In the genomic region with DNA sequence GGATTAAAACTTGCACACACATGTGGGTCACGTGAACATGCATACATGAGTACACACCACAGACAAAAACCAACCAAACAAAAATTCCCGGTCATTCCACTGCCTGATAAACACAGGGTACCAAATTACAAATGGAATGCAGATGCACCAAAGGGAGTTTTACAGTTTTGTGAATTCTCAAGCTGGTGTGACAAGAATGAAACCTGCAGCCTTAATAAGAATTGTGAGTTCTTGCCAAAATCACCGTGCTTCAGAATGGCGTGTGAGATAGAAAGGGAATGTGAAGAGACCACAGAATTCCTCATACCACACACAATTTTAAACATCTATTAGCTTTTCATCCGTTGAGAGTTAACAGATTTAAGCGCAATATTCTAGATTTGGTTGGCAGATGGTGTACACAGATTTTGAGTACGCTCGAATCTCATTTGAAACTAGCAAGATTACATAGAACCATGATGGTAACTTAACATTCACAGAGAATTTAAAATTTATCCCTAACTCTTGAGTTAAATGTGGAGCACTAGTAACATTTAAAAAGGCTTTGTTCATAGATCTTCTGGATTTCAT, we compare ENCODE assay signal across 8 mouse cellular contexts. TPM values are rescaled to one million over a fixed set of nuclear protein-coding genes. Genes with fewer than 3 reads are reported as not detected.
DNase-seq lines count a peak whose midpoint lies in the region; ATAC-seq and TF ChIP-seq lines count a peak whose summit lies in the region.

No protein-coding gene starts in this region.

- H3K4me2 ChIP-seq in limb, embryonic 12.5 days = peak overlapping the region; percentile 59
- H3K4me2 ChIP-seq in stomach, embryonic 16.5 days (ENCODE audit: low read depth, low read length) = peak overlapping the region; percentile 75

- TF ChIP-seq POLR2A in testis, adult 2 months (IDR thresholded peaks at IDR 0.05; ENCODE audit: control insufficient read depth, low read depth, low read length) = no peak

- no peak for ATAC-seq in erythroblast, adult 5-6 weeks (replicated peaks; ENCODE audit: low FRiP score, poor library complexity, severe bottlenecking)
- no peak for ATAC-seq in limb, embryonic 12.5 days (ENCODE audit: insufficient number of reproducible peaks, insufficient read depth, low FRiP score, low TSS enrichment, low read depth)
- no peak for ATAC-seq in stomach, embryonic 16.5 days (ENCODE audit: insufficient read depth, low FRiP score)

- H3K4me3 ChIP-seq in erythroblast, embryonic 14.5 days (replicated peaks) = peak overlapping the region; percentile 100
- H3K4me3 ChIP-seq in testis, adult 2 months (ENCODE audit: control insufficient read depth, low read depth, low read length) = peak overlapping the region; percentile 98; the same call in 1 of the 2 replicates
- H3K4me3 ChIP-seq in limb, embryonic 12.5 days (replicated peaks) = peak overlapping the region; percentile 89
- peak overlapping the region; percentile 94 for H3K4me3 ChIP-seq in stomach, embryonic 16.5 days (replicated peaks; ENCODE audit: low read length)

- no peak overlapping the region for H3K9ac ChIP-seq in limb, embryonic 12.5 days (replicated peaks)
- H3K9ac ChIP-seq in stomach, embryonic 16.5 days (ENCODE audit: low read length) = peak overlapping the region; percentile 99

- WGBS in limb, embryonic 12.5 days = 73% methylated on average over 8 of the region's 8 CpGs
- 50% methylated on average over 8 of the region's 8 CpGs for WGBS in stomach, embryonic 16.5 days

- peaks cover 38% of the 10 kb centered on the region for H3K4me1 ChIP-seq in erythroblast, embryonic 14.5 days (ENCODE audit: control insufficient read depth)
- peaks cover 2% of the 10 kb centered on the region; the same call in 1 of the 2 replicates for H3K4me1 ChIP-seq in testis, adult 2 months (ENCODE audit: control insufficient read depth, insufficient read depth, low read length)
- H3K4me1 ChIP-seq in limb, embryonic 12.5 days (replicated peaks) = peaks cover 14% of the 10 kb centered on the region
- peaks cover 4% of the 10 kb centered on the region for H3K4me1 ChIP-seq in stomach, embryonic 16.5 days (ENCODE audit: control insufficient read depth, insufficient read depth, low read length)

- peak overlapping the region; percentile 94 for H3K27ac ChIP-seq in testis, adult 2 months (ENCODE audit: control insufficient read depth, insufficient read depth, low read depth, low read length)
- H3K27ac ChIP-seq in limb, embryonic 12.5 days = peak overlapping the region; percentile 98
- H3K27ac ChIP-seq in stomach, embryonic 16.5 days (ENCODE audit: low read length) = peak overlapping the region; percentile 99

- H3K27me3 ChIP-seq in erythroblast, embryonic 14.5 days (ENCODE audit: control insufficient read depth) = no peaks in the 10 kb centered on the region
- no peaks in the 10 kb centered on the region for H3K27me3 ChIP-seq in testis, adult 2 months (ENCODE audit: control insufficient read depth, insufficient read depth, low read length)
- no peaks in the 10 kb centered on the region for H3K27me3 ChIP-seq in limb, embryonic 12.5 days
- H3K27me3 ChIP-seq in stomach, embryonic 16.5 days (ENCODE audit: control insufficient read depth, insufficient read depth, low read length) = no peaks in the 10 kb centered on the region

- DNase-seq in testis, postnatal 14 days (ENCODE audit: low spot score) = no peak
- no peak for DNase-seq in gastrocnemius, postnatal 36 days
- no peak for DNase-seq in urinary bladder, postnatal 36 days (ENCODE audit: low spot score in 2 of 2)

- H3K9me3 ChIP-seq in erythroblast, embryonic 14.5 days (ENCODE audit: control insufficient read depth, low read length) = no peaks in the 10 kb centered on the region
- H3K9me3 ChIP-seq in limb, embryonic 12.5 days = no peaks in the 10 kb centered on the region
- H3K9me3 ChIP-seq in stomach, embryonic 16.5 days (replicated peaks; ENCODE audit: control insufficient read depth, low read length) = no peaks in the 10 kb centered on the region

- TF ChIP-seq CTCF in testis, adult 2 months (IDR thresholded peaks at IDR 0.05; ENCODE audit: control insufficient read depth, insufficient read depth, insufficient replicate concordance, low read depth, low read length) = no peak

- intact Hi-C loops in gastrocnemius, postnatal 36 days (cut with DNase I) = loop anchor here (5.0 kb wide), 1 partner anchor 71 kb away; no protein-coding TSS in a partner anchor

- H3K36me3 ChIP-seq in erythroblast, embryonic 14.5 days (ENCODE audit: control insufficient read depth) = peaks cover 28% of the 10 kb centered on the region
- no peaks in the 10 kb centered on the region for H3K36me3 ChIP-seq in testis, adult 2 months (ENCODE audit: control insufficient read depth, insufficient read depth, low read length)
- no peaks in the 10 kb centered on the region for H3K36me3 ChIP-seq in limb, embryonic 12.5 days
- no peaks in the 10 kb centered on the region for H3K36me3 ChIP-seq in stomach, embryonic 16.5 days (ENCODE audit: control insufficient read depth, insufficient read depth, low read length)

RNA-seq across cellular contexts. Expression of a gene that starts 1.3 kb away (rescaled TPM):
- 29.3 and 37.6 TPM in 2 replicates for polyA plus RNA-seq in erythroblast, embryonic 14.5 days (2012)
- 800 and 869 TPM in 2 replicates for total RNA-seq in erythroblast, adult 5-6 weeks (2015; ENCODE audit: low replicate concordance)
- total RNA-seq in erythroblast, adult 5-6 weeks (2017; ENCODE audit: low replicate concordance) = 1,037 and 1,102 TPM in 2 replicates
- 79.7 and 84.5 TPM in 2 replicates for polyA plus RNA-seq in testis, adult 2 months (2012; rRNA removed)
- 39.2 and 45.4 TPM in 2 replicates for polyA plus RNA-seq in limb, embryonic 12.5 days (2016; fragmentation: Nextera tagmentation; extraction: Ambion mirVana)
- polyA plus RNA-seq in stomach, embryonic 16.5 days (2015; fragmentation: Nextera tagmentation; extraction: Ambion mirVana) = 39.0 and 46.9 TPM in 2 replicates
- total RNA-seq in gastrocnemius, postnatal 36 days (2021) = 10 to 100 TPM; 87.8 to 90.7 TPM
